Mouse (Mus musculus) T-helper 17 cell (primary cell): ENCODE results near the gene Ushbp1.

ENCODE experiments used
- in situ Hi-C, 2 experiments: fragments of 300-600 bp; cut with MboI, MseI; formaldehyde crosslinking; loops; 1 replicate in 1 of 2; 2 replicates in 1 of 2; pipeline ENCODE4 v1.15.1; 2025; ENCODE audit warnings: high pct_unique_total_duplicates in 2 of 2

Ushbp1 gene

GRCm38 (mm10) chr8:71371236-71371848, 24.3 kb downstream of the Ushbp1 start, which contains the start of gene Ocel1:
Ocel1 (plus strand) TSS chr8:71371298.
- in situ Hi-C loops: loop anchor here in 1 of 2 experiments (5.0 kb wide), 3 partner anchors 36 to 474 kb away; partner anchors contain the start of genes Ankle1, Dda1 and Rpl18a

- in situ Hi-C loops: loop anchor here in 1 of 2 experiments (5.0 kb wide), 3 partner anchors 37 to 473 kb away; partner anchors contain the start of genes Ankle1, Dda1 and Rpl18a
These were observed 24.8 kb downstream of the Ushbp1 start for GRCm38 (mm10) chr8:71370711-71371235.

- in situ Hi-C loops: no loop called here
These were observed 26.4 kb downstream of the Ushbp1 start for GRCm38 (mm10) chr8:71369040-71369718.

GRCm38 (mm10) chr8:71368366-71368765, 27.2 kb downstream of the Ushbp1 start:
- in situ Hi-C loops: no loop called here

- in situ Hi-C loops: no loop called here
These were observed 27.9 kb downstream of the Ushbp1 start for GRCm38 (mm10) chr8:71367529-71368176.

GRCm38 (mm10) chr8:71366771-71367528, 28.7 kb downstream of the Ushbp1 start, which contains the start of gene Use1:
Use1 (plus strand) TSS chr8:71366848.
- in situ Hi-C loops: no loop called here

- in situ Hi-C loops: no loop called here
These were observed 37.6 kb downstream of the Ushbp1 start for GRCm38 (mm10) chr8:71358026-71358425.

GRCm38 (mm10) chr8:71351520-71351919, 44.1 kb downstream of the Ushbp1 start:
- in situ Hi-C loops: no loop called here

GRCm38 (mm10) chr8:71351117-71351516, 44.5 kb downstream of the Ushbp1 start:
- in situ Hi-C loops: no loop called here

GRCm38 (mm10) chr8:71346581-71346980, 49.0 kb downstream of the Ushbp1 start:
- in situ Hi-C loops: no loop called here

- in situ Hi-C loops: no loop called here
These were observed 55.0 kb downstream of the Ushbp1 start for GRCm38 (mm10) chr8:71340625-71341024.

- in situ Hi-C loops: loop anchor here in 1 of 2 experiments (5.0 kb wide), 1 partner anchor 69 kb away; the partner anchor contains the start of gene Ankle1
These were observed 57.8 kb downstream of the Ushbp1 start for GRCm38 (mm10) chr8:71337834-71338233.
